Mouse (Mus musculus) hindbrain, embryonic 11.5 days (tissue): ENCODE measurements around the gene Muc3. TPM values are rescaled to one million over a fixed set of nuclear protein-coding genes. Genes with fewer than 3 reads are reported as not detected.

Source experiments
- ATAC-seq: fragments of 200-750 bp; cut with Nextera tagmentation; 2 replicates; pipeline ENCODE4 v1.8.0; 2017; ENCODE audit warnings: mild to moderate bottlenecking, moderate TSS enrichment, moderate library complexity; ENCODE audit not compliant: low FRiP score
- DNase-seq: peaks from one replicate; pipeline ENCODE4 v3.0.0-alpha.2; 2015; ENCODE audit warnings: low spot score
- H3K27ac ChIP-seq: fragments of 300-500 bp; sonication (generic); 2 replicates; pipeline ENCODE4 v1.5.1; 2014; ENCODE audit warnings: mild to moderate bottlenecking, low read depth, low read length
- H3K27me3 ChIP-seq: fragments of 300-500 bp; sonication (generic); 2 replicates; pipeline ENCODE4 v1.6.1; 2014; ENCODE audit warnings: mild to moderate bottlenecking, low read length, moderate library complexity, mixed read lengths; ENCODE audit not compliant: control insufficient read depth, insufficient read depth
- H3K36me3 ChIP-seq: fragments of 300-500 bp; sonication (generic); 2 replicates; pipeline ENCODE4 v1.6.1; 2014; ENCODE audit warnings: mild to moderate bottlenecking, low read length, moderate library complexity, mixed read lengths; ENCODE audit not compliant: control insufficient read depth, insufficient read depth
- H3K4me1 ChIP-seq: fragments of 300-500 bp; sonication (generic); replicated peaks from 2 replicates; pipeline ENCODE4 v1.6.1; 2014; ENCODE audit warnings: low read length, mixed read lengths; ENCODE audit not compliant: control insufficient read depth, insufficient read depth
- H3K4me2 ChIP-seq: fragments of 300-500 bp; sonication (generic); replicated peaks from 2 replicates; pipeline ENCODE4 v1.6.1; 2014; ENCODE audit warnings: mild to moderate bottlenecking, low read depth, low read length
- H3K4me3 ChIP-seq: fragments of 300-500 bp; sonication (generic); 2 replicates; pipeline ENCODE4 v1.5.1; 2014; ENCODE audit warnings: low read depth, low read length
- H3K9ac ChIP-seq: fragments of 300-500 bp; sonication (generic); 2 replicates; pipeline ENCODE4 v1.6.1; 2014; ENCODE audit warnings: low read depth, low read length
- H3K9me3 ChIP-seq: fragments of 300-500 bp; sonication (generic); 2 replicates; pipeline ENCODE4 v1.6.1; 2016; ENCODE audit warnings: low read length; ENCODE audit not compliant: control insufficient read depth
- WGBS: fragments of 180-500 bp; shearing (Covaris S2); extraction: QIAGEN DNeasy Blood & Tissue Kit; methylation state at CpG from one replicate; pipeline ENCODE4 v1.1.7; 2014; 5-methylcytosine and 5-hydroxymethylcytosine counted together
- polyA plus RNA-seq: library from polyadenylated mRNA; unstranded; fragments of >200 nt; fragmentation: Nextera tagmentation; extraction: Ambion mirVana; gene quantifications from 2 replicates; pipeline ENCODE4 v1.2.1, GENCODE M21; 2014

The Muc3 gene
- polyA plus RNA-seq, 1 experiment from 2014 or later = not detected

GRCm38 (mm10) chr5:137095135-137095534 is 54.0 kb downstream of the Muc3 start:
- Histone ChIP-seq H3K4me2 (no peak overlapping the region), H3K4me1 (no peaks in the 10 kb centered on the region), H3K27ac (no peak overlapping the region), H3K9ac (no peak overlapping the region), H3K27me3 (no peaks in the 10 kb centered on the region), H3K9me3 (no peaks in the 10 kb centered on the region), H3K4me3 (no peak overlapping the region), H3K36me3 (no peaks in the 10 kb centered on the region)
- WGBS = 88% methylated on average over 10 of the region's 10 CpGs
- no peak for ATAC-seq
- DNase-seq = no peak

- no peaks in the 10 kb centered on the region for H3K27me3 ChIP-seq
- no peak overlapping the region for H3K9ac ChIP-seq
- H3K9me3 ChIP-seq = no peaks in the 10 kb centered on the region
- ATAC-seq (no peak), DNase-seq (no peak)
- H3K4me1 ChIP-seq = no peaks in the 10 kb centered on the region
- 78% methylated on average over 9 of the region's 9 CpGs for WGBS
- no peak overlapping the region for H3K27ac ChIP-seq
- no peaks in the 10 kb centered on the region for H3K36me3 ChIP-seq
- no peak overlapping the region for H3K4me3 ChIP-seq
- no peak overlapping the region for H3K4me2 ChIP-seq
Measured at GRCm38 (mm10) chr5:137093720-137094119, 55.4 kb downstream of the Muc3 start.

- no peak for DNase-seq
- no peaks in the 10 kb centered on the region for H3K4me1 ChIP-seq
- H3K9ac ChIP-seq = no peak overlapping the region
- H3K27ac ChIP-seq = no peak overlapping the region
- no peaks in the 10 kb centered on the region for H3K36me3 ChIP-seq
- no peak overlapping the region for H3K4me2 ChIP-seq
- H3K27me3 ChIP-seq = no peaks in the 10 kb centered on the region
- H3K9me3 ChIP-seq = no peaks in the 10 kb centered on the region
- WGBS = 63% methylated on average over 6 of the region's 6 CpGs
- no peak for ATAC-seq
- no peak overlapping the region for H3K4me3 ChIP-seq
Measured at GRCm38 (mm10) chr5:137091560-137091959, 57.6 kb downstream of the Muc3 start.

- Histone ChIP-seq H3K36me3 (no peaks in the 10 kb centered on the region), H3K9me3 (no peaks in the 10 kb centered on the region)
- 83% methylated on average over 10 of the region's 10 CpGs for WGBS
Measured at GRCm38 (mm10) chr5:137090870-137091269, 58.3 kb downstream of the Muc3 start.

GRCm38 (mm10) chr5:137087410-137087809 is 61.7 kb downstream of the Muc3 start:
- H3K27me3 ChIP-seq = no peaks in the 10 kb centered on the region
- H3K27ac ChIP-seq = no peak overlapping the region
- ATAC-seq = no peak
- no peaks in the 10 kb centered on the region for H3K36me3 ChIP-seq
- H3K4me3 ChIP-seq = no peak overlapping the region
- WGBS = 97% methylated on average over 8 of the region's 8 CpGs
- H3K4me2 ChIP-seq = no peak overlapping the region
- no peaks in the 10 kb centered on the region for H3K9me3 ChIP-seq
- DNase-seq = no peak
- no peak overlapping the region for H3K9ac ChIP-seq
- no peaks in the 10 kb centered on the region for H3K4me1 ChIP-seq

More at GRCm38 (mm10) chr5:137090870-137091269, 58.3 kb downstream of the Muc3 start:
- Histone ChIP-seq H3K9ac (no peak overlapping the region), H3K4me2 (no peak overlapping the region), H3K4me1 (no peaks in the 10 kb centered on the region), H3K4me3 (no peak overlapping the region), H3K27me3 (no peaks in the 10 kb centered on the region), H3K27ac (no peak overlapping the region)
- DNase-seq = no peak
- no peak for ATAC-seq

- no peaks in the 10 kb centered on the region for H3K9me3 ChIP-seq
- ATAC-seq = no peak
- H3K27me3 ChIP-seq = no peaks in the 10 kb centered on the region
- no peak for DNase-seq
- no peak overlapping the region for H3K27ac ChIP-seq
- H3K9ac ChIP-seq = no peak overlapping the region
- no peak overlapping the region for H3K4me2 ChIP-seq
- no peaks in the 10 kb centered on the region for H3K36me3 ChIP-seq
- H3K4me1 ChIP-seq = no peaks in the 10 kb centered on the region
- no peak overlapping the region for H3K4me3 ChIP-seq
- 81% methylated on average over 3 of the region's 3 CpGs for WGBS
Measured at GRCm38 (mm10) chr5:137085731-137086130, 63.4 kb downstream of the Muc3 start.

GRCm38 (mm10) chr5:137085021-137085420 is 64.1 kb downstream of the Muc3 start:
- no peak for ATAC-seq
- Histone ChIP-seq H3K4me2 (no peak overlapping the region), H3K4me3 (no peak overlapping the region), H3K4me1 (no peaks in the 10 kb centered on the region), H3K27ac (no peak overlapping the region), H3K9ac (no peak overlapping the region), H3K9me3 (no peaks in the 10 kb centered on the region), H3K27me3 (no peaks in the 10 kb centered on the region), H3K36me3 (no peaks in the 10 kb centered on the region)
- WGBS = 87% methylated on average over 6 of the region's 6 CpGs
- no peak for DNase-seq

Other genes starting within 250 kb of the Muc3 start
- 119 TPM in 2 replicates for gene Ift22, start 241.2 kb downstream of the Muc3 start, polyA plus RNA-seq
- 340 and 348 TPM in 2 replicates for gene Fis1, start 196.0 kb downstream of the Muc3 start, polyA plus RNA-seq
- gene Cldn15, start 182.7 kb downstream of the Muc3 start, polyA plus RNA-seq = 0.32 TPM in 1 of 2 replicates, not detected in the other
- 26.0 and 32.4 TPM in 2 replicates for gene Plod3, start 162.3 kb downstream of the Muc3 start, polyA plus RNA-seq
- gene Znhit1, start 161.3 kb downstream of the Muc3 start, polyA plus RNA-seq = 92.8 and 106 TPM in 2 replicates
- 0.14 and 1.2 TPM in 2 replicates for gene Vgf, start 122.9 kb downstream of the Muc3 start, polyA plus RNA-seq
- 154 and 169 TPM in 2 replicates for gene Ap1s1, start 103.2 kb downstream of the Muc3 start, polyA plus RNA-seq
- 0.27 and 0.37 TPM in 2 replicates for gene Serpine1, start 77.1 kb downstream of the Muc3 start, polyA plus RNA-seq
- 5.5 and 7.1 TPM in 2 replicates for gene Trim56, start 33.1 kb downstream of the Muc3 start, polyA plus RNA-seq
- 0.14 TPM in 1 of 2 replicates, not detected in the other for gene Muc3a, start 63.1 kb upstream of the Muc3 start, polyA plus RNA-seq
- gene Ache, start 138.2 kb upstream of the Muc3 start, polyA plus RNA-seq = 6.2 and 8.1 TPM in 2 replicates
- 8.6 and 9.0 TPM in 2 replicates for gene Ufsp1, start 145.3 kb upstream of the Muc3 start, polyA plus RNA-seq
- gene Srrt, start 158.4 kb upstream of the Muc3 start, polyA plus RNA-seq = 138 and 140 TPM in 2 replicates
- 27.4 and 28.6 TPM in 2 replicates for gene Trip6, start 165.1 kb upstream of the Muc3 start, polyA plus RNA-seq
- 7.1 and 7.5 TPM in 2 replicates for gene Slc12a9, start 184.3 kb upstream of the Muc3 start, polyA plus RNA-seq
- 21.0 and 21.3 TPM in 2 replicates for gene Ephb4, start 200.8 kb upstream of the Muc3 start, polyA plus RNA-seq